Mouse (Mus musculus) CH12.LX (cell line): Measurements from ENCODE around the gene Gpsm1.

Experiments used
- MAX ChIP-seq: IDR thresholded peaks from 2 replicates; pipeline ENCODE4 v1.6.1; 2011; ENCODE audit warnings: low read length, improper control_type of control experiment
- NRF1 ChIP-seq: IDR thresholded peaks from 2 replicates; pipeline ENCODE4 v1.6.1; 2014; ENCODE audit warnings: low read depth, mild to moderate bottlenecking, inconsistent platforms, low read length, improper control_type of control experiment, moderate library complexity
- RAD21 ChIP-seq: IDR thresholded peaks from 2 replicates; pipeline ENCODE4 v1.6.1; 2011; ENCODE audit warnings: low read depth, mild to moderate bottlenecking, low read length, improper control_type of control experiment, moderate library complexity
- TBP ChIP-seq: conservative IDR thresholded peaks from 2 replicates; pipeline ENCODE4 v1.6.1; 2011; ENCODE audit warnings: low read depth, low read length, improper control_type of control experiment

GRCm38 (mm10) chr2:26356231-26356630, 40.9 kb downstream of the Gpsm1 start:
- TF ChIP-seq MAX (no peak), NRF1 (no peak), RAD21 (no peak), TBP (no peak)
